Mouse (Mus musculus) liver, adult 2 months (tissue): ENCODE measurements at regions not wholly inside any gene's neighbourhood (a gene's known extent, or its start where the extent isn't known, plus 50 kb on each side); places are given as distances from the start of the nearest gene placed in this dataset.

Source experiments
- DNase-seq: peaks from one replicate; pipeline ENCODE4 v3.0.0-alpha.2; 2011; ENCODE audit warnings: low read depth, low spot score; ENCODE audit errors: extremely low read depth
- H3K27ac ChIP-seq: fragments of 200-500 bp; replicated peaks from 2 replicates; pipeline ENCODE4 v1.5.1; 2012; ENCODE audit warnings: low read depth, mild to moderate bottlenecking, control low read depth, inconsistent platforms, low read length; ENCODE audit not compliant: insufficient read depth
- H3K27me3 ChIP-seq: fragments of 200-500 bp; 2 replicates; pipeline ENCODE4 v1.6.1; 2012; ENCODE audit warnings: mild to moderate bottlenecking, moderate library complexity, low read length, inconsistent platforms; ENCODE audit not compliant: control insufficient read depth, insufficient read depth
- H3K36me3 ChIP-seq: fragments of 200-500 bp; 2 replicates; pipeline ENCODE4 v1.6.1; 2012; ENCODE audit warnings: low read length, inconsistent platforms; ENCODE audit not compliant: control insufficient read depth, insufficient read depth
- H3K4me1 ChIP-seq: fragments of 200-500 bp; 2 replicates; pipeline ENCODE4 v1.6.1; 2011; ENCODE audit warnings: low read length; ENCODE audit not compliant: control insufficient read depth, insufficient read depth
- H3K4me3 ChIP-seq: fragments of 200-500 bp; 2 replicates; pipeline ENCODE4 v1.5.1; 2011; ENCODE audit warnings: low read depth, mild to moderate bottlenecking, control low read depth, low read length, moderate library complexity; ENCODE audit not compliant: insufficient read depth
- H3K79me2 ChIP-seq: fragments of 200-500 bp; 2 replicates; pipeline ENCODE4 v1.6.1; 2012; ENCODE audit warnings: inconsistent platforms, mild to moderate bottlenecking, low read length, moderate library complexity; ENCODE audit not compliant: control insufficient read depth, insufficient read depth
- H3K9ac ChIP-seq: fragments of 200-500 bp; 2 replicates; pipeline ENCODE4 v1.6.1; 2012; ENCODE audit warnings: low read depth, mild to moderate bottlenecking, control low read depth, inconsistent platforms, low read length
- CTCF ChIP-seq: fragments of 200-500 bp; IDR thresholded peaks from 2 replicates; pipeline ENCODE4 v1.5.1; 2011; ENCODE audit warnings: low read depth, low read length, control low read depth
- POLR2A ChIP-seq: fragments of 200-500 bp; IDR thresholded peaks from 2 replicates; pipeline ENCODE4 v1.6.1; 2011; ENCODE audit warnings: low read length, control low read depth; ENCODE audit not compliant: insufficient read depth; ENCODE audit errors: extremely low read depth
- WGBS: fragments of 180-500 bp; shearing (Covaris S2); methylation state at CpG from one replicate; pipeline ENCODE4 v1.1.7; 2018; 5-methylcytosine and 5-hydroxymethylcytosine counted together

GRCm38 (mm10) chr15:88214286-88214685 is 385.8 kb upstream of the Zdhhc25 start:
- WGBS = 51% methylated on average over 4 of the region's 4 CpGs
- no peak overlapping the region for H3K4me3 ChIP-seq
- no peaks in the 10 kb centered on the region for H3K79me2 ChIP-seq
- H3K4me1 ChIP-seq = no peaks in the 10 kb centered on the region
- no peaks in the 10 kb centered on the region for H3K27me3 ChIP-seq
- no peak for TF ChIP-seq CTCF
- no peak for TF ChIP-seq POLR2A
- no peak for DNase-seq
- no peak overlapping the region for H3K9ac ChIP-seq
- no peaks in the 10 kb centered on the region for H3K36me3 ChIP-seq
- H3K27ac ChIP-seq = no peak overlapping the region

DNA sequence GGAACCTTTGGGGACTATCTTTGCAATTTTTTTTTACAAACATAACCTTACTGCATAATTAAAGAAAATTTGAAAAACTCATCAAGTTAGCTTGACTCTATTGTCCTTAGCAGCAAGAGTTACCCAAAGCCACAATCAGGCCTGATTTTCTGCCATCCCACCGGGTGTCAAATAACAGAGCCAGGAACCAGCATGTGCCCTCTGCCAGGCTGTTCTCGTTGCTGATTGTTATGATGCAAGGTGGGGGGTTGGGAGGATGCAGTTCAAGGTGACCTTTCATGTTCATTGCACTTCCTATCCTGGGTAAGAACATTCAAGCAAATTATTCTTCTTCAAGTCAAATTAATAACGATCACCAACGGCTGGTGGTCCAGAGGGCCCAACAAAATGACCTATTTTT is 370.6 kb upstream of the Zdhhc25 start:
- Histone ChIP-seq H3K4me1 (no peaks in the 10 kb centered on the region), H3K4me3 (no peak overlapping the region), H3K36me3 (no peaks in the 10 kb centered on the region), H3K9ac (no peak overlapping the region), H3K27ac (no peak overlapping the region), H3K79me2 (no peaks in the 10 kb centered on the region), H3K27me3 (no peaks in the 10 kb centered on the region)
- TF ChIP-seq CTCF = no peak
- TF ChIP-seq POLR2A = no peak
- WGBS = 76% methylated on average over 4 of the region's 4 CpGs
- no peak for DNase-seq

DNA sequence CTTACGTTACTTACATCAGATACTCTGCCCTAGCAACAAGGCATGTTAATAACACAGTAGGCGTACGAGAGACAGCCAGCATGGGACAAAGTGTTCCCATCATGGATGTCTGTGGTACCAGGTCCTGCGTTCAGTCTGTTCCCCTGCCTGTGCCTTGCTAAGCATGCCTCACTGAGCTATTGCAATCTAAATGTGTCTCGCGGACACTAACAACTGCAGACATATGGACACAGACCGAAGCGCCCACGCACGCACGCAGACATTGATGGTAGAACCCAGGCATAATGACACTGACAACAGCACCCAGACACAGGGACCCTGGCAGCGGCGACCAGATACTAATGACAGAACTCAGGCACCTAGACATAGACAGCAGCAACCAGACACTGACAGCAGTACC is 355.5 kb upstream of the Zdhhc25 start:
- Histone ChIP-seq H3K27me3 (no peaks in the 10 kb centered on the region), H3K27ac (no peak overlapping the region), H3K4me1 (no peaks in the 10 kb centered on the region), H3K4me3 (no peak overlapping the region), H3K79me2 (no peaks in the 10 kb centered on the region), H3K36me3 (no peaks in the 10 kb centered on the region), H3K9ac (no peak overlapping the region)
- WGBS = 89% methylated on average over 13 of the region's 13 CpGs
- no peak for DNase-seq
- TF ChIP-seq CTCF = no peak

GRCm38 (mm10) chr15:88245496-88246246 is 354.4 kb upstream of the Zdhhc25 start:
- WGBS = 55% methylated on average over 22 of the region's 22 CpGs
- Histone ChIP-seq H3K36me3 (no peaks in the 10 kb centered on the region), H3K79me2 (no peaks in the 10 kb centered on the region), H3K27ac (no peak overlapping the region), H3K9ac (no peak overlapping the region), H3K4me3 (no peak overlapping the region), H3K27me3 (no peaks in the 10 kb centered on the region), H3K4me1 (no peaks in the 10 kb centered on the region)
- TF ChIP-seq CTCF (no peak), POLR2A (no peak)
- DNase-seq = no peak

DNA sequence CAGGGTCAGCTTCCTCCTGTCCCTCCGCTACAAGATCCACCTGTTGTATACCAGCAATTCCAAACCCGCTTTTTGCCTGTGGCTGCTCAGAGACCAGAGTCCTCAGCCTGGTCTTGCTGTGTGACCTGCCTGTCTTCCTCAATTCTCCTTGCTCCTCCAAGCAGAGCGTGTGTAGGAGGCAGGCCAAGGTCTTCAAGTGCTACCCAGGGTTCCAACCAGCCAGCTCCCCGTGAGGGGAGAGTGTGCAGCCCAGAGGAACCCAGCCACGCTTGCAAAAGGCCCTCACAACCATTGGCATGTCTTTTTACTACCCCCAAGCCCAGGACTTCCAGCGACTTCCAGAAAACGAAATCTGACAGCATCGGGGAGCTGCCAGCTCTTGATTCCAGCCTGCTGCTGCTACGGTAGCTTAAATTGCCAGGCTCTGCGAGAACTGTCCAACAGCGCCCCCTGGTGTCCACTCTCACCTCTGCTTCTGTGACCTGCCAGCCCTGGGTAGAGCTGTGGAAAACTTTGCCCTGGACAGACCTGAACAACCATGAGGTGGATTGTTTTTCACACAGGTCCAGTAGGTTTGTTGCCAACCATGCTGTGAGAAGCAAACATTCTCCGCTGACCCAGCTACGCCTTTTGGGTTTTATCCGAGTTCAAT is 352.0 kb upstream of the Zdhhc25 start:
- 26% methylated on average over 14 of the region's 14 CpGs for WGBS

GRCm38 (mm10) chr15:88288051-88288450 is 312.1 kb upstream of the Zdhhc25 start:
- Histone ChIP-seq H3K9ac (no peak overlapping the region), H3K79me2 (no peaks in the 10 kb centered on the region), H3K4me3 (no peak overlapping the region), H3K27me3 (no peaks in the 10 kb centered on the region), H3K36me3 (no peaks in the 10 kb centered on the region), H3K4me1 (no peaks in the 10 kb centered on the region), H3K27ac (no peak overlapping the region)
- DNase-seq = no peak
- 69% methylated on average over 16 of the region's 16 CpGs for WGBS
- no peak for TF ChIP-seq CTCF

More for the DNA sequence above, 352.0 kb upstream of the Zdhhc25 start:
- no peak overlapping the region for H3K9ac ChIP-seq
- H3K27ac ChIP-seq = no peak overlapping the region
- no peak overlapping the region for H3K4me3 ChIP-seq
- H3K27me3 ChIP-seq = no peaks in the 10 kb centered on the region
- no peaks in the 10 kb centered on the region for H3K36me3 ChIP-seq
- no peaks in the 10 kb centered on the region for H3K79me2 ChIP-seq
- peak; percentile 77 for DNase-seq
- H3K4me1 ChIP-seq = no peaks in the 10 kb centered on the region
- TF ChIP-seq POLR2A (no peak), CTCF (peak; percentile 96)
